Mouse (Mus musculus): ENCODE results near the gene Cfap74. TPM values are rescaled to one million over a fixed set of nuclear protein-coding genes. Genes with fewer than 3 reads are reported as not detected.

Cfap74 gene
- polyA plus RNA-seq, 1 experiment = not detected

DNA sequence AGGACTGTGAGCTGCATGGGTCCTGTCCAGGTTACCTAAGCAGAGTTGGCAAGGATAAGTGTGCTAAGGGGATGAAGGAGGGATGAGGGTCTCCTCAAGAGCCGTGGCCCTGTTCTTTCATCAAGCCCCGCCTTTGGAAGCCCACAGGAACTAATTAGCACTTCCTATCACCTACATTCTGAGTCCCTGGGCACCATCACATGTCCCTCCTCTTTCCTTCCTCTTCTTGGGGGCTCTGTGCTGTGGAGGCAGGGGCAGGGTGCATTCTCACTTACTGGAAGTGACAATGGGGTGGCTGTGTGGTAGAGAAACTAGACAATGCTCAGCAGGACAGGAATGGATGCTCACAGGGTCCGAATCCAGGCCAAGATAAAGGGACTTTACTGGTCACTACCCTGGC is 78.8 kb downstream of the Cfap74 start:
- 32% methylated on average over 3 of the region's 3 CpGs for WGBS
- TF ChIP-seq POLR2A (IDR thresholded peaks at IDR 0.05; ENCODE audit: insufficient read depth, low read depth, low read length) (no peak), CTCF (IDR thresholded peaks at IDR 0.05; ENCODE audit: insufficient read depth, low read depth, low read length) (no peak)
- no peak overlapping the region for H3K4me3 ChIP-seq (ENCODE audit: insufficient read depth, low read depth, low read length)
- no peak overlapping the region for H3K27ac ChIP-seq (ENCODE audit: insufficient read depth, low read depth, low read length)
- H3K4me1 ChIP-seq (ENCODE audit: control insufficient read depth, insufficient read depth, low read length) = peaks cover 2% of the 10 kb centered on the region; the same call in 1 of the 2 replicates

DNA sequence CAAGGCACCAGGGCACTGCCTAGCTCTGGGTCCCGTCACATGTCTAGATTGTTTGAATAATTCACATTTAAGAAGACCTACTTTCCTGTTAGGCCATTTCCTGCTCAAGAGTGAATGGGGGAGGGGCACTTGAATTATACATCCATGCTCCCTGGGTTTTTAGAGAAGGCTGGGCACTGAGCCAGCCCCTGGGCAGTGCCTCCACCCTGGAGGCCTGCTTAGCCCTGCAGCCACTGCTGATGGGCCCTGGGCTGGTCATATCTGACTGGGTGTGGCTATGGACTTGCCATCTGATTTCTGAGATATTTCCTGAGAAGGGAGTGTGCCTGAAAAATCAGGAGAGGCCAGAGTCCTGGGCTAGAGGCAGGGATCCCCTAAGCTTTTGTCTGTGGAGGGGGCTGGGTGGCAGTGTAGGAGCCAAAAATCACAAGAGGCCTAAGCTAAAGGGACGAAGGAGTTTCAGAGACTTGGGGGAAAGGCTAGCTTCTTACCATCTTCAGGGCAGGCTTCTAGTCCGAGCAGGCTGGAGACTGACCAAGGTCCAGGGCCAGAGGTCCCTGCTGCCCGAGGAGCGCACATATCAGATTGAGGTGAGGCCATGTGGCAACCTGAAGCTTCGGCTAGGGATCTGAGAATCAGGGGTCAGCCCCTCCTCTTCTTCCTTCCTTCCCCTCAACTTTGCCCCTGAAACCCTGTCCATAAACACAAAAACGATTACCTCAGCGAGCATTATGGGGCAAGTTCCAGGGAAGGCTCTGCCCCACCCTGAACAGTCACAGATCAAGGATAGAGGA is 79.4 kb downstream of the Cfap74 start:
- TF ChIP-seq CTCF (IDR thresholded peaks at IDR 0.05; ENCODE audit: insufficient read depth, low read depth, low read length) (no peak), POLR2A (IDR thresholded peaks at IDR 0.05; ENCODE audit: insufficient read depth, low read depth, low read length) (no peak)
- no peak overlapping the region for H3K27ac ChIP-seq (ENCODE audit: insufficient read depth, low read depth, low read length)
- H3K4me3 ChIP-seq (ENCODE audit: insufficient read depth, low read depth, low read length) = no peak overlapping the region
- 69% methylated on average over 8 of the region's 8 CpGs for WGBS
- H3K4me1 ChIP-seq (ENCODE audit: control insufficient read depth, insufficient read depth, low read length) = peaks cover 2% of the 10 kb centered on the region; the same call in 1 of the 2 replicates

DNA sequence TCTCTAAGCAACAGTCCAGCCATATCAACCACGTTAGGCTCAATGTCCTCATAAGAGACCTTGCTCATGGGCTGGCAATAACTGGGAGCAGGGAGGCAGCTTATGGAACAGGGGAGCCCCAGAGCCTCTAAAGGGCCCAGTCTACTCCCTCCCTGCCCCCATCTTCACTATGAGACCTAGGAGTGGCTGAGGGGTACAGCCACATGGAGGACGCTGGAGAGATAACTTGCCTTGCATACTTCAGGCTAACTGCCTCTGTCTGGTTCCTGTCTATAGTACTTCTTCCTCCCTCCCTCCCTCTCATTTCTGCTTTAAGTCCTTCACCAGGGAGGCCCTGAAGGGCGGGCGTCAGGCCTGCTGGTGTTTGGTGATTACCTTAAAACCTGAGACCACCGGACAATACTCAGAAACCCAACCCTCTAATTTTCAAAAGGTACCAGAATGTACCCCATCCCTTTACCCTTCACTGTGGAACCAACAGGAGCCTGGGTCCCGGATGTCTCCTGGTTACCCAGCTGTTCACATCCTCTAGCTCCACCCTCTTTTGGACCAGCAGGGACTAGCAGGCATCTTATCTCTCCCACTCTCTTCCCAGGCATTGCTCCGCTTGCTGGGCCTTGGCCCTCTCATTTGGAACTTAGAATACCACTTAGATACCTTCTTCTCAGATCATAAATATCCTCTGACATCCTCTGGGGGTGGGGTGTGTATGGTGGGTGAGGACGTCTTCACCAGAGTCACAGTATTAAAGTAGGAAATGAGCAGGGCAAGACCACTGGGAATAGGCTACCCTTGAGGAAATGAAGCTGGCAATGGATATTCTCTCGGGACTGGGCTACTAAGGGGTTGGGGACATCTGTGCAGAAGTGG is 80.3 kb downstream of the Cfap74 start:
- H3K27ac ChIP-seq (ENCODE audit: insufficient read depth, low read depth, low read length) = no peak overlapping the region
- H3K4me1 ChIP-seq (ENCODE audit: control insufficient read depth, insufficient read depth, low read length) = peaks cover 5% of the 10 kb centered on the region; the same call in 1 of the 2 replicates
- no peak overlapping the region for H3K4me3 ChIP-seq (ENCODE audit: insufficient read depth, low read depth, low read length)
- 86% methylated on average over 9 of the region's 9 CpGs for WGBS
- no peak for TF ChIP-seq POLR2A (IDR thresholded peaks at IDR 0.05; ENCODE audit: insufficient read depth, low read depth, low read length)

DNA sequence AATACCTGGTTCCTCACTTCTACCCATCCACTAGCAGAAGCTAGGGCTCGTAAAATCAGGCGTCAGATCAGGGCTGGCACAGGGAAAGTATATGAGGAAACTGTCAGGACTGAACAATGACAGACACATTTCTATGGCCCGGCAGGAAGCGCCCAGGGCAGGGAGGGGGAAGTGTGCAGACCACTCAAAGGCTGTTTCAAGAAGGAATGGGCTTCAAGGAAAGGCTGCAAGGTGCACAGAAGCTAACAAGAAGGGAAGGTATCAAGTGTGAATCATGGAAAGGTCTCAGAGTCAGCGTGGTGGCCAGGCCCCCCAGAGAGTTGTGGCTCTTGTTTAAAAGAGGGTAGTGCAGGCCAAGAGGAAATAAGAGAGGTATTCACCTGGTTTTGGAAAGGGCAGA is 81.5 kb downstream of the Cfap74 start:
- Histone ChIP-seq H3K4me3 (ENCODE audit: insufficient read depth, low read depth, low read length) (peak overlapping the region; percentile 97), H3K27ac (ENCODE audit: insufficient read depth, low read depth, low read length) (peak overlapping the region; percentile 93; the same call in 1 of the 2 replicates), H3K4me1 (ENCODE audit: control insufficient read depth, insufficient read depth, low read length) (peaks cover 9% of the 10 kb centered on the region; the same call in 1 of the 2 replicates)
- TF ChIP-seq POLR2A (IDR thresholded peaks at IDR 0.05; ENCODE audit: insufficient read depth, low read depth, low read length) (no peak), CTCF (IDR thresholded peaks at IDR 0.05; ENCODE audit: insufficient read depth, low read depth, low read length) (no peak)
- WGBS = 9% methylated on average over 5 of the region's 5 CpGs

DNA sequence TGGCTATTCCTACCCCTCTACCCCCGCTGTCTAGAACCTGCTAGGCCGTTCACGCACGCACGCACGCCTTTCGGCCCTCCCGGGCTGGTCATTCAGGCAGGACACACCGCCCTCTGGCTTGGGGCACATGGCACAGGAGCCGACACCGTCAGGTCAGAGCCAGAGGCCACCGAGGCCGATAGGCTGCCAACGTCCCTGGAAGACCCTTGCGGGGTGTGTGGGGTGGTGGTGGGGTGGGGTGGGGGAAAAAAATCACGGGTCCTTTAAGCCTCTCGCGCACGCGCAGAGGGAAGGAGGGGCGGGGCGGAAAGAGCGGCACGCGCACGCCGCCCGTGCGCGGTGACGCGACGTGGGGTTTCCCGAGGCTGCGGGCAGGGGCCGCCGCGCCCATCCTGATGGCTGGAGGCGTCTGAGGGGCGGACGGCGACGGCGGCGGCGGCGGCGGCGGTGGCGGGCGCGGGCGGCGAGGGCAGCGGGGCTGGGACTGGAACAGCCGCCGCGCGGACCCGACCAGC is 82.1 kb downstream of the Cfap74 start, which contains the start of gene Gnb1:
Gnb1 (plus strand) TSS at position 372 of the 515 bp plus-strand sequence.
- peak within 1 kb of the TSS; percentile 97 for H3K4me3 ChIP-seq (ENCODE audit: insufficient read depth, low read depth, low read length)
- peaks cover 9% of the 10 kb centered on the region; the same call in 1 of the 2 replicates for H3K4me1 ChIP-seq (ENCODE audit: control insufficient read depth, insufficient read depth, low read length)
- peak within 1 kb of the TSS; percentile 93 for H3K27ac ChIP-seq (ENCODE audit: insufficient read depth, low read depth, low read length)
- TF ChIP-seq POLR2A (IDR thresholded peaks at IDR 0.05; ENCODE audit: insufficient read depth, low read depth, low read length) = peak; percentile 36; the same call in 1 of the 2 replicates
- no peak for TF ChIP-seq CTCF (IDR thresholded peaks at IDR 0.05; ENCODE audit: insufficient read depth, low read depth, low read length)
- under 1% methylated on average over 46 of the region's 60 CpGs for WGBS

DNA sequence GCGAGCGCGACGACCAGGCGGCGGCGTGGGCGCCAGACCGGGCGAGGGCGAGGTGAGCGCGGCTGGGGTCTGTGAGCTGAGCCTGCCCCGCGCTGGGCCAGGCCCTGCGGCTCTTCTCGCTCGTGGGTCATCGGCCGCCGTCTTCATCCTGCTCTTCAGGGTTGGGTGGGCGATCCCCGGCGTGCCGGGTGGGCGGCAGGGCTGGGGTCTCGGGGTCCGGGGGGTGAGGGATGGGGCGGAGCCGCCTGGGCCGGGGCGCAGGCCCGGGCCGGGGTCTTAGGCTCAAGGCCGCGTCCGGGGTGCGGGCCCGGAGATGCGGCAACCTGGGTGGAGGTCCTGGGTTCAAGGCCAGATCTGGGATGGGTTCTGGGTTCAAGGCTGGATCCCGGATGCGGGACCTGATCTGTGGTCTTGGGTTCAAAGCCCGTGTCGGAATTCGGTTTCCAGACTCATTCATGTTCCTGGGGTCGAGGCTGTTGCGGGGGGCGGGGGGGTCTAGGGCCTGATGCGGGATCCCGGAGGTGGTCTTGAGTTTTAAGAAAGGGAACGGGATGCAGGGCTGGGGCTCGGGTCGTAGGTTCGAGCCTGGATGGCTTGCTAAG is 82.6 kb downstream of the Cfap74 start:
- TF ChIP-seq CTCF (IDR thresholded peaks at IDR 0.05; ENCODE audit: insufficient read depth, low read depth, low read length) (no peak), POLR2A (IDR thresholded peaks at IDR 0.05; ENCODE audit: insufficient read depth, low read depth, low read length) (no peak)
- peak overlapping the region; percentile 97 for H3K4me3 ChIP-seq (ENCODE audit: insufficient read depth, low read depth, low read length)
- H3K4me1 ChIP-seq (ENCODE audit: control insufficient read depth, insufficient read depth, low read length) = peaks cover 9% of the 10 kb centered on the region; the same call in 1 of the 2 replicates
- WGBS = 1% methylated on average over 54 of the region's 54 CpGs
- H3K27ac ChIP-seq (ENCODE audit: insufficient read depth, low read depth, low read length) = peak overlapping the region; percentile 82

DNA sequence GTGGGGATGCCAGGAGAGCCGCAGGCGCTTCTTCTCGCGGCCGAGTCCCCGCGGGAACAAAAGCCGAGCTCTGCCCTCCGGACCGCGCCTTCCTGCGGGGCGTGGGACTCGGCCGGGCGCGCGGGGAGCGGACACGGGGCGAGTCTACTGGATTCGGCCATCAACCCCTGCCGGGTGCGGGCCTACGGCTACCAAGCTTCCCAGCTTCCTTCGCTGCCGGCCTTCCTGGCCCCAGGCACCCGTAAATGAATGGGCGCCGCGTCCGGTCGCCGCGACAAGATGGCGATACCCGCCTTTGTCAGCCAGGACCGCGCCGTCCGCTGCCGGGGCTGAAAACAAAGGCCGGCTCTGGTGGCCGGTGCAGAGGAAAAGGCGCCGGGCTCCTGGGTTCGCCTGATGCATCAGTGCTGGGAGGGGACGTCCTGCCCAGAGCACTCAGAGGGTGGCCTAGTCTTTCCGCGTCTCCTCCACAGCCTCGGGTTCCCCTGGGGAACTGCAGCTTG is 83.2 kb downstream of the Cfap74 start:
- TF ChIP-seq CTCF (IDR thresholded peaks at IDR 0.05; ENCODE audit: insufficient read depth, low read depth, low read length) (no peak), POLR2A (IDR thresholded peaks at IDR 0.05; ENCODE audit: insufficient read depth, low read depth, low read length) (no peak)
- H3K27ac ChIP-seq (ENCODE audit: insufficient read depth, low read depth, low read length) = peak overlapping the region; percentile 82
- H3K4me1 ChIP-seq (ENCODE audit: control insufficient read depth, insufficient read depth, low read length) = peaks cover 9% of the 10 kb centered on the region; the same call in 1 of the 2 replicates
- WGBS = under 1% methylated on average over 51 of the region's 51 CpGs
- peak overlapping the region; percentile 97 for H3K4me3 ChIP-seq (ENCODE audit: insufficient read depth, low read depth, low read length)

DNA sequence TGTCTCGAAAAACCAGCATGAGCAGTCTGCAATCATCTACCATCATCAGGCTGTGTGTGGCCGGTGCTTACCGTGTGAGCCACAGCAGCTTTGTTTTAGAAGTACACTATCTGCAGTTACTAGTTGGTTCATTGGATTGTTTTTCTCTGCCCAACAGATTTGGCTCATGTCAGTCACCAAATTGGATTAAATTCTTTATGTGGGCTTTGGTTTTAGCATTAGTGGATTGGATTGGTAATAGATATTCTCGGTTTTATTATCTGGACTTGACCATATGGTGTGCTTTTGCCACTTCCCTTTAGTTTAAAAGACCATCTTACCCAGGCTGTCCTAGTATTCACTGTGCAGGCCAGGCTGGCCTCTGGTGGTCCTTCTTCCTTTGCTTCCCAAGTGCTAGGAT is 85.9 kb downstream of the Cfap74 start:
- no peak overlapping the region for H3K27ac ChIP-seq (ENCODE audit: insufficient read depth, low read depth, low read length)
- H3K4me1 ChIP-seq (ENCODE audit: control insufficient read depth, insufficient read depth, low read length) = peaks cover 9% of the 10 kb centered on the region; the same call in 1 of the 2 replicates
- 33% methylated on average over 4 of the region's 4 CpGs for WGBS
- no peak for TF ChIP-seq CTCF (IDR thresholded peaks at IDR 0.05; ENCODE audit: insufficient read depth, low read depth, low read length)
- no peak for TF ChIP-seq POLR2A (IDR thresholded peaks at IDR 0.05; ENCODE audit: insufficient read depth, low read depth, low read length)
- no peak overlapping the region for H3K4me3 ChIP-seq (ENCODE audit: insufficient read depth, low read depth, low read length)

All from olfactory bulb, adult 2 months (tissue).